Mouse (Mus musculus) hindbrain, postnatal 0 days (tissue): Measurements from ENCODE around the gene Atp10a. TPM values are rescaled to one million over a fixed set of nuclear protein-coding genes. Genes with fewer than 3 reads are reported as not detected.

ENCODE experiments used
- ATAC-seq: fragments of 200-750 bp; cut with Nextera tagmentation; 2 replicates; pipeline ENCODE4 v1.8.0; 2017; ENCODE audit warnings: mild to moderate bottlenecking, moderate TSS enrichment, moderate library complexity
- DNase-seq: peaks from one replicate; pipeline ENCODE4 v3.0.0-alpha.2; 2015; ENCODE audit warnings: low spot score
- H3K27ac ChIP-seq: fragments of 300-500 bp; sonication (generic); 2 replicates; pipeline ENCODE4 v1.5.1; 2014; ENCODE audit warnings: mild to moderate bottlenecking
- H3K27me3 ChIP-seq: fragments of 300-500 bp; sonication (generic); 2 replicates; pipeline ENCODE4 v1.6.1; 2014; ENCODE audit warnings: low read length, mixed read lengths; ENCODE audit not compliant: insufficient read depth
- H3K36me3 ChIP-seq: fragments of 300-500 bp; sonication (generic); 2 replicates; pipeline ENCODE4 v1.6.1; 2014; ENCODE audit warnings: low read length, mixed read lengths; ENCODE audit not compliant: insufficient read depth
- H3K4me1 ChIP-seq: fragments of 300-500 bp; sonication (generic); 2 replicates; pipeline ENCODE4 v1.6.1; 2014; ENCODE audit warnings: antibody characterized with exemption, low read length, mixed read lengths; ENCODE audit not compliant: insufficient read depth
- H3K4me2 ChIP-seq: fragments of 300-500 bp; sonication (generic); 2 replicates; pipeline ENCODE4 v1.6.1; 2014; ENCODE audit warnings: low read depth, mild to moderate bottlenecking, low read length, moderate library complexity, mixed read lengths
- H3K4me3 ChIP-seq: fragments of 300-500 bp; sonication (generic); 2 replicates; pipeline ENCODE4 v1.5.1; 2014; ENCODE audit warnings: low read length
- H3K9ac ChIP-seq: fragments of 300-500 bp; sonication (generic); replicated peaks from 2 replicates; pipeline ENCODE4 v1.6.1; 2014; ENCODE audit warnings: mild to moderate bottlenecking, low read length, moderate library complexity, mixed read lengths
- H3K9me3 ChIP-seq: fragments of 300-500 bp; sonication (generic); 2 replicates; pipeline ENCODE4 v1.6.1; 2016; ENCODE audit warnings: low read length, mixed read lengths
- CTCF ChIP-seq: IDR thresholded peaks from 2 replicates; pipeline ENCODE4 v1.5.1; 2016; ENCODE audit warnings: antibody characterized with exemption, control low read depth, low read depth
- WGBS: fragments of 180-500 bp; shearing (Covaris S2); extraction: QIAGEN DNeasy Blood & Tissue Kit; methylation state at CpG from one replicate; pipeline ENCODE4 v1.1.7; 2014; 5-methylcytosine and 5-hydroxymethylcytosine counted together
- polyA plus RNA-seq: library from polyadenylated mRNA; unstranded; fragments of >200 nt; fragmentation: Nextera tagmentation; extraction: Ambion mirVana; gene quantifications from 2 replicates; pipeline ENCODE4 v1.2.1, GENCODE M21; 2015
- total RNA-seq: library from RNA; depleted of rRNA; stranded (reverse); fragments of >200 nt; gene quantifications from 2 replicates; pipeline ENCODE4 v1.2.3, GENCODE M21; 2014

Gene Atp10a
- total and polyA plus RNA-seq, 2 experiments from 2014 or later, result 0.75 to 5.9 TPM

GRCm38 (mm10) chr7:58686997-58687396 is 31.0 kb downstream of the Atp10a start:
- no peaks in the 10 kb centered on the region for H3K9me3 ChIP-seq
- H3K36me3 ChIP-seq, result no peaks in the 10 kb centered on the region
- H3K4me3 ChIP-seq, result no peak overlapping the region
- H3K9ac ChIP-seq, result no peak overlapping the region
- H3K4me2 ChIP-seq, result no peak overlapping the region
- no peak for TF ChIP-seq CTCF
- DNase-seq (no peak), ATAC-seq (no peak)
- WGBS, result 91% methylated on average over 2 of the region's 2 CpGs
- no peak overlapping the region for H3K27ac ChIP-seq
- H3K4me1 ChIP-seq, result 0 out of 2 replicates have a peak, but pooled peaks cover 5% of the 10 kb centered on the region
- no peaks in the 10 kb centered on the region for H3K27me3 ChIP-seq

GRCm38 (mm10) chr7:58690069-58690923 is 34.3 kb downstream of the Atp10a start:
- Histone ChIP-seq H3K27ac (peak overlapping the region; percentile 72), H3K4me1 (0 out of 2 replicates have a peak, but pooled peaks cover 5% of the 10 kb centered on the region), H3K9me3 (no peaks in the 10 kb centered on the region), H3K36me3 (no peaks in the 10 kb centered on the region), H3K9ac (no peak overlapping the region), H3K27me3 (no peaks in the 10 kb centered on the region), H3K4me2 (no peak overlapping the region), H3K4me3 (no peak overlapping the region)
- DNase-seq, result peak; percentile 29
- whole genome bisulfite sequencing, result 59% methylated on average over 6 of the region's 6 CpGs
- peak; percentile 75 for ATAC-seq
- TF ChIP-seq CTCF, result no peak

- no peak for TF ChIP-seq CTCF
- no peak for ATAC-seq
Measured at GRCm38 (mm10) chr7:58690997-58691596, 35.1 kb downstream of the Atp10a start.

GRCm38 (mm10) chr7:58692704-58693103 is 36.7 kb downstream of the Atp10a start:
- ATAC-seq, result no peak
- no peak overlapping the region for H3K9ac ChIP-seq
- H3K27me3 ChIP-seq, result no peaks in the 10 kb centered on the region
- H3K27ac ChIP-seq, result no peak overlapping the region
- WGBS, result 66% methylated on average over 2 of the region's 2 CpGs
- H3K4me2 ChIP-seq, result no peak overlapping the region
- no peaks in the 10 kb centered on the region for H3K36me3 ChIP-seq
- H3K4me1 ChIP-seq, result 0 out of 2 replicates have a peak, but pooled peaks cover 5% of the 10 kb centered on the region
- peak; percentile 15 for DNase-seq
- no peak for TF ChIP-seq CTCF
- no peaks in the 10 kb centered on the region for H3K9me3 ChIP-seq
- no peak overlapping the region for H3K4me3 ChIP-seq

More at GRCm38 (mm10) chr7:58690997-58691596, 35.1 kb downstream of the Atp10a start:
- H3K4me1 ChIP-seq, result 0 out of 2 replicates have a peak, but pooled peaks cover 5% of the 10 kb centered on the region
- no peaks in the 10 kb centered on the region for H3K27me3 ChIP-seq
- H3K9me3 ChIP-seq, result no peaks in the 10 kb centered on the region
- no peak overlapping the region for H3K9ac ChIP-seq
- H3K36me3 ChIP-seq, result no peaks in the 10 kb centered on the region
- DNase-seq, result no peak
- no peak overlapping the region for H3K4me2 ChIP-seq
- 84% methylated on average over 6 of the region's 6 CpGs for WGBS
- H3K27ac ChIP-seq, result no peak overlapping the region
- H3K4me3 ChIP-seq, result no peak overlapping the region

- TF ChIP-seq CTCF, result no peak
- 51% methylated on average over 3 of the region's 3 CpGs for WGBS
- DNase-seq, result peak; percentile 18
Measured at GRCm38 (mm10) chr7:58693342-58693741, 37.4 kb downstream of the Atp10a start.

GRCm38 (mm10) chr7:58695661-58696060 is 39.7 kb downstream of the Atp10a start:
- 92% methylated on average over 1 of the region's 1 CpGs for WGBS
- no peaks in the 10 kb centered on the region for H3K27me3 ChIP-seq
- no peaks in the 10 kb centered on the region for H3K4me1 ChIP-seq
- H3K9me3 ChIP-seq, result no peaks in the 10 kb centered on the region
- H3K9ac ChIP-seq, result no peak overlapping the region
- H3K27ac ChIP-seq, result no peak overlapping the region
- no peaks in the 10 kb centered on the region for H3K36me3 ChIP-seq
- no peak overlapping the region for H3K4me3 ChIP-seq
- ATAC-seq, result no peak
- H3K4me2 ChIP-seq, result no peak overlapping the region
- DNase-seq, result no peak
- TF ChIP-seq CTCF, result no peak

More at GRCm38 (mm10) chr7:58693342-58693741, 37.4 kb downstream of the Atp10a start:
- Histone ChIP-seq H3K27ac (no peak overlapping the region), H3K27me3 (no peaks in the 10 kb centered on the region), H3K9ac (no peak overlapping the region), H3K36me3 (no peaks in the 10 kb centered on the region), H3K4me1 (0 out of 2 replicates have a peak, but pooled peaks cover 5% of the 10 kb centered on the region), H3K4me3 (no peak overlapping the region), H3K4me2 (no peak overlapping the region), H3K9me3 (no peaks in the 10 kb centered on the region)
- no peak for ATAC-seq
